Mouse (Mus musculus) spleen, postnatal 4 days (tissue): ENCODE data around the gene N4bp2l2.
"Not testable (repeated sequence)": the region's sequence is repeated elsewhere in the genome, so short reads cannot be mapped to it uniquely, and the experiment has no call there.

Experiments
- DNase-seq, 2 experiments: peaks; one replicate each; pipeline ENCODE4 v3.0.0; 2022; ENCODE audit warnings: low spot score in 2 of 2

The N4bp2l2 gene

GRCm38 (mm10) chr5:150643390-150643789 is 22.6 kb downstream of the N4bp2l2 start:
- DNase-seq, result not testable (repeated sequence)

GRCm38 (mm10) chr5:150641440-150641839 is 24.5 kb downstream of the N4bp2l2 start:
- no peak for DNase-seq

GRCm38 (mm10) chr5:150629692-150630091 is 36.3 kb downstream of the N4bp2l2 start:
- DNase-seq, result no peak

GRCm38 (mm10) chr5:150629272-150629671 is 36.7 kb downstream of the N4bp2l2 start:
- no peak for DNase-seq

GRCm38 (mm10) chr5:150625528-150625927 is 40.5 kb downstream of the N4bp2l2 start:
- DNase-seq, result no peak

GRCm38 (mm10) chr5:150622792-150623191 is 43.2 kb downstream of the N4bp2l2 start:
- DNase-seq, result no peak

GRCm38 (mm10) chr5:150621592-150621991 is 44.4 kb downstream of the N4bp2l2 start:
- no peak for DNase-seq

- no peak for DNase-seq
These were observed 45.3 kb downstream of the N4bp2l2 start for GRCm38 (mm10) chr5:150620588-150621135.

GRCm38 (mm10) chr5:150618599-150619355 is 47.2 kb downstream of the N4bp2l2 start:
- no peak for DNase-seq

GRCm38 (mm10) chr5:150616731-150617130 is 49.3 kb downstream of the N4bp2l2 start:
- DNase-seq, result peak in 1 of 2 experiments; percentile 38

- DNase-seq, result no peak
These were observed 49.8 kb downstream of the N4bp2l2 start for GRCm38 (mm10) chr5:150616216-150616615.

- DNase-seq, result no peak
These were observed 51.9 kb downstream of the N4bp2l2 start for GRCm38 (mm10) chr5:150614054-150614453.

- no peak for DNase-seq
These were observed 54.3 kb downstream of the N4bp2l2 start for GRCm38 (mm10) chr5:150611697-150612096.

- no peak for DNase-seq
These were observed 54.8 kb downstream of the N4bp2l2 start for GRCm38 (mm10) chr5:150611136-150611535.

GRCm38 (mm10) chr5:150607631-150608030 is 58.4 kb downstream of the N4bp2l2 start:
- DNase-seq, result no peak

- DNase-seq, result no peak
These were observed 59.9 kb downstream of the N4bp2l2 start for GRCm38 (mm10) chr5:150606131-150606530.

GRCm38 (mm10) chr5:150601441-150602230 is 64.3 kb downstream of the N4bp2l2 start:
- DNase-seq, result no peak

- no peak for DNase-seq
These were observed 65.2 kb downstream of the N4bp2l2 start for GRCm38 (mm10) chr5:150600554-150601440.

GRCm38 (mm10) chr5:150599301-150600294 is 66.4 kb downstream of the N4bp2l2 start:
- DNase-seq, result no peak
